Mouse (Mus musculus) C2C12 (cell line): ENCODE results near the gene Sirpb1b. TPM values are rescaled to one million over a fixed set of nuclear protein-coding genes. Genes with fewer than 3 reads are reported as not detected.
"Not testable (repeated sequence)": the region's sequence is repeated elsewhere in the genome, so short reads cannot be mapped to it uniquely, and the experiment has no call there.

ENCODE experiments used
- H3K27me3 ChIP-seq: one replicate; pipeline ENCODE4 v1.6.1; 2011; ENCODE audit not compliant: control insufficient read depth, insufficient read depth, insufficient read length
- H3K36me3 ChIP-seq: one replicate; pipeline ENCODE4 v1.6.1; 2011; ENCODE audit not compliant: control insufficient read depth, insufficient read depth
- H3K4me3 ChIP-seq: one replicate; pipeline ENCODE4 v1.5.1; 2011; ENCODE audit warnings: mild to moderate bottlenecking, control low read depth; ENCODE audit not compliant: poor library complexity, insufficient read depth, severe bottlenecking
- H3K79me2 ChIP-seq: one replicate; pipeline ENCODE4 v1.6.1; 2011; ENCODE audit not compliant: control insufficient read depth, insufficient read depth
- H3K79me3 ChIP-seq: one replicate; pipeline ENCODE4 v1.6.1; 2011; ENCODE audit warnings: low read depth, control low read depth
- H3ac ChIP-seq: one replicate; pipeline ENCODE3; 2011; ENCODE audit warnings: low read depth; ENCODE audit not compliant: control insufficient read depth, insufficient read length
- CEBPB ChIP-seq: IDR thresholded peaks from one replicate; pipeline ENCODE4 v1.6.1; 2011; ENCODE audit warnings: low read depth, mild to moderate bottlenecking, control low read depth, moderate library complexity
- CTCF ChIP-seq: IDR thresholded peaks from one replicate; pipeline ENCODE4 v1.5.1; 2011; ENCODE audit not compliant: control insufficient read depth, insufficient read depth, insufficient read length
- FOSL1 ChIP-seq: IDR thresholded peaks from one replicate; pipeline ENCODE4 v1.8.0; 2011; ENCODE audit warnings: mild to moderate bottlenecking, low read length; ENCODE audit not compliant: poor library complexity, insufficient read depth, severe bottlenecking
- MAX ChIP-seq: IDR thresholded peaks from one replicate; pipeline ENCODE4 v1.6.1; 2011; ENCODE audit warnings: mild to moderate bottlenecking, control low read depth
- MYOD1 ChIP-seq: IDR thresholded peaks from one replicate; pipeline ENCODE4 v1.6.1; 2011; ENCODE audit warnings: low read depth; ENCODE audit not compliant: control insufficient read depth, insufficient read length
- MYOG ChIP-seq: IDR thresholded peaks from one replicate; pipeline ENCODE4 v1.6.1; 2011; ENCODE audit not compliant: control insufficient read depth, insufficient read length; ENCODE audit errors: extremely low read depth
- USF1 ChIP-seq: IDR thresholded peaks from one replicate; pipeline ENCODE4 v1.6.1; 2011; ENCODE audit warnings: low read depth, mild to moderate bottlenecking, control low read depth, moderate library complexity
- long read RNA-seq, 2 experiments: library from polyadenylated mRNA; unstranded; transcript quantifications; one replicate each; pipeline ENCODE4 v2.0.0; 2019 to 2020
- polyA plus RNA-seq: library from polyadenylated mRNA; unstranded; fragments of >200 nt; fragmentation: generic; extraction: Trizol; gene quantifications from one replicate; pipeline ENCODE4 v1.2.1, GENCODE M21; 2012; ENCODE audit warnings: missing spikeins

The Sirpb1b gene
- not detected for polyA plus RNA-seq
- long read RNA-seq, experiment 1 = 0 reads
- long read RNA-seq, experiment 2 = 0 reads

GRCm38 (mm10) chr3:15574887-15575286 lies at the start of gene Sirpb1b:
Sirpb1b (minus strand) TSS chr3:15575065.
- not testable (repeated sequence) for H3ac ChIP-seq

GRCm38 (mm10) chr3:15590377-15591117 lies 15.7 kb upstream of the Sirpb1b start:
- H3K79me3 ChIP-seq, H3K36me3 ChIP-seq, H3K79me2 ChIP-seq, H3K27me3 ChIP-seq, H3ac ChIP-seq, H3K4me3 ChIP-seq: not testable (repeated sequence)

More at GRCm38 (mm10) chr3:15574887-15575286, at the start of gene Sirpb1b:
- not testable (repeated sequence) for H3K27me3 ChIP-seq, H3K4me3 ChIP-seq, H3K36me3 ChIP-seq, H3K79me3 ChIP-seq, H3K79me2 ChIP-seq

GRCm38 (mm10) chr3:15586665-15587064 lies 11.8 kb upstream of the Sirpb1b start:
- not testable (repeated sequence) for H3ac ChIP-seq, H3K36me3 ChIP-seq, H3K4me3 ChIP-seq, H3K27me3 ChIP-seq, H3K79me2 ChIP-seq, H3K79me3 ChIP-seq

GRCm38 (mm10) chr3:15583452-15583851 lies 8.6 kb upstream of the Sirpb1b start:
- Histone ChIP-seq H3ac (no peak overlapping the region), H3K36me3 (no peaks in the 10 kb centered on the region), H3K4me3 (no peak overlapping the region), H3K79me3 (no peaks in the 10 kb centered on the region), H3K79me2 (no peaks in the 10 kb centered on the region), H3K27me3 (no peaks in the 10 kb centered on the region)
- TF ChIP-seq CEBPB (no peak), MYOG (no peak), CTCF (no peak), USF1 (no peak), FOSL1 (no peak), MYOD1 (no peak), MAX (no peak)

- not testable (repeated sequence) for H3K36me3 ChIP-seq, H3K27me3 ChIP-seq, H3ac ChIP-seq, H3K4me3 ChIP-seq, H3K79me3 ChIP-seq, H3K79me2 ChIP-seq
These were observed 8.1 kb upstream of the Sirpb1b start for GRCm38 (mm10) chr3:15582948-15583347.

GRCm38 (mm10) chr3:15576466-15576865 lies 1.6 kb upstream of the Sirpb1b start:
- H3ac ChIP-seq, H3K36me3 ChIP-seq, H3K79me2 ChIP-seq, H3K27me3 ChIP-seq, H3K4me3 ChIP-seq, H3K79me3 ChIP-seq: not testable (repeated sequence)

GRCm38 (mm10) chr3:15528589-15528988 lies 46.3 kb downstream of the Sirpb1b start:
- Histone ChIP-seq H3K79me2 (no peaks in the 10 kb centered on the region), H3K36me3 (no peaks in the 10 kb centered on the region), H3K4me3 (no peak overlapping the region), H3ac (no peak overlapping the region), H3K27me3 (no peaks in the 10 kb centered on the region), H3K79me3 (no peaks in the 10 kb centered on the region)
- no peak for TF ChIP-seq MAX
- no peak for TF ChIP-seq CTCF
- TF ChIP-seq MYOG = no peak
- TF ChIP-seq MYOD1 = no peak
- no peak for TF ChIP-seq FOSL1
- no peak for TF ChIP-seq USF1
- TF ChIP-seq CEBPB = no peak

GRCm38 (mm10) chr3:15513608-15514007 lies 61.3 kb downstream of the Sirpb1b start:
- not testable (repeated sequence) for H3K4me3 ChIP-seq, H3K36me3 ChIP-seq

GRCm38 (mm10) chr3:15507792-15508321 lies 67.0 kb downstream of the Sirpb1b start:
- not testable (repeated sequence) for H3K79me2 ChIP-seq, H3K27me3 ChIP-seq, H3K4me3 ChIP-seq, H3K36me3 ChIP-seq, H3ac ChIP-seq, H3K79me3 ChIP-seq

More at GRCm38 (mm10) chr3:15513608-15514007, 61.3 kb downstream of the Sirpb1b start:
- H3K79me3 ChIP-seq, H3K79me2 ChIP-seq, H3K27me3 ChIP-seq, H3ac ChIP-seq: not testable (repeated sequence)

- not testable (repeated sequence) for H3K36me3 ChIP-seq, H3ac ChIP-seq, H3K27me3 ChIP-seq, H3K4me3 ChIP-seq, H3K79me2 ChIP-seq, H3K79me3 ChIP-seq
These were observed 100.0 kb downstream of the Sirpb1b start for GRCm38 (mm10) chr3:15474831-15475230.
